Mouse (Mus musculus) embryonic fibroblast, embryonic 13.5 days (primary cell): Measurements from ENCODE around the gene Uchl5.

Experiments
- CTCF ChIP-seq: IDR thresholded peaks from 2 replicates; pipeline ENCODE4 v1.5.1; 2011; ENCODE audit warnings: mild to moderate bottlenecking, control low read depth, low read length, moderate library complexity, borderline replicate concordance; ENCODE audit not compliant: insufficient read depth
- POLR2A ChIP-seq: IDR thresholded peaks from 2 replicates; pipeline ENCODE4 v1.6.1; 2011; ENCODE audit warnings: low read depth, mild to moderate bottlenecking, control low read depth, low read length, moderate library complexity

DNA sequence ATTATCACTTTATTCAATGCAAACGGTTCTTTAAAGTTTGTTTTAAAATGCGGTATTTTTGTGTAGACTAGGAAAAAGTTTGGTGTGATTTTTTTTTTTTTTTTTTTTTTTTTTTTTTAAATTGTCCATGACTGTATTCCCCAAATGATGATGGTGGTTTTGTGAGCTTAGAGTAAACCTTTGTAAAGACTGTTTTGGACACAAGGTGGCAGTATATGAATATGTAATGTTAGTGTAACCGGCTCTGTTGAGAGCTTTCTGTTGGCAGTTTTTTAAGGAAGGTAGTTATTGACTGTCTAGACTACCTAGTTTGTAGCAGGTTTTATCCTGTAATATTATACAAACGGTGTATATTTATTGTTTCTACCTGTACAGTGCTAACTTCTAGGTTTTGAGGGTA is 26.5 kb downstream of the Uchl5 start:
- no peak for TF ChIP-seq CTCF
- no peak for TF ChIP-seq POLR2A
